Mouse (Mus musculus) lung, embryonic 14.5 days (tissue): ENCODE results near the gene Erbb4. TPM values are rescaled to one million over a fixed set of nuclear protein-coding genes. Genes with fewer than 3 reads are reported as not detected.

Experiments
- ATAC-seq: fragments of 200-750 bp; cut with Nextera tagmentation; 2 replicates; pipeline ENCODE4 v1.8.0; 2017; ENCODE audit warnings: mild to moderate bottlenecking, moderate TSS enrichment, moderate library complexity; ENCODE audit not compliant: insufficient read depth
- DNase-seq: peaks from one replicate; pipeline ENCODE4 v3.0.0-alpha.2; 2015
- H3K27ac ChIP-seq: fragments of 300-500 bp; sonication (generic); 2 replicates; pipeline ENCODE4 v1.5.1; 2014; ENCODE audit warnings: low read depth, mild to moderate bottlenecking, moderate library complexity
- H3K27me3 ChIP-seq: fragments of 300-500 bp; sonication (generic); 2 replicates; pipeline ENCODE4 v1.6.1; 2014; ENCODE audit warnings: low read length, control low read depth; ENCODE audit not compliant: insufficient read depth
- H3K36me3 ChIP-seq: fragments of 300-500 bp; sonication (generic); 2 replicates; pipeline ENCODE4 v1.6.1; 2014; ENCODE audit warnings: control low read depth; ENCODE audit not compliant: insufficient read depth
- H3K4me1 ChIP-seq: fragments of 300-500 bp; sonication (generic); 2 replicates; pipeline ENCODE4 v1.6.1; 2014; ENCODE audit warnings: antibody characterized with exemption, control low read depth; ENCODE audit not compliant: insufficient read depth
- H3K4me2 ChIP-seq: fragments of 300-500 bp; sonication (generic); 2 replicates; pipeline ENCODE4 v1.6.1; 2014; ENCODE audit warnings: mild to moderate bottlenecking
- H3K4me3 ChIP-seq: fragments of 300-500 bp; sonication (generic); 2 replicates; pipeline ENCODE4 v1.5.1; 2014; ENCODE audit warnings: low read depth, low read length
- H3K9ac ChIP-seq: fragments of 300-500 bp; sonication (generic); 2 replicates; pipeline ENCODE4 v1.6.1; 2014
- H3K9me3 ChIP-seq: fragments of 300-500 bp; sonication (generic); 2 replicates; pipeline ENCODE4 v1.6.1; 2016; ENCODE audit warnings: low read depth, low read length, control low read depth
- CTCF ChIP-seq: IDR thresholded peaks from 2 replicates; pipeline ENCODE4 v1.5.1; 2016; ENCODE audit warnings: antibody characterized with exemption, low read depth
- WGBS: fragments of 180-500 bp; shearing (Covaris S2); extraction: QIAGEN DNeasy Blood & Tissue Kit; methylation state at CpG from one replicate; pipeline ENCODE4 v1.1.7; 2014; 5-methylcytosine and 5-hydroxymethylcytosine counted together
- polyA plus RNA-seq: library from polyadenylated mRNA; unstranded; fragments of >200 nt; fragmentation: Nextera tagmentation; extraction: Ambion mirVana; gene quantifications from 2 replicates; pipeline ENCODE4 v1.2.1, GENCODE M21; 2014

The Erbb4 gene
- polyA plus RNA-seq, 1 experiment from 2014 or later = 1.6 TPM

DNA sequence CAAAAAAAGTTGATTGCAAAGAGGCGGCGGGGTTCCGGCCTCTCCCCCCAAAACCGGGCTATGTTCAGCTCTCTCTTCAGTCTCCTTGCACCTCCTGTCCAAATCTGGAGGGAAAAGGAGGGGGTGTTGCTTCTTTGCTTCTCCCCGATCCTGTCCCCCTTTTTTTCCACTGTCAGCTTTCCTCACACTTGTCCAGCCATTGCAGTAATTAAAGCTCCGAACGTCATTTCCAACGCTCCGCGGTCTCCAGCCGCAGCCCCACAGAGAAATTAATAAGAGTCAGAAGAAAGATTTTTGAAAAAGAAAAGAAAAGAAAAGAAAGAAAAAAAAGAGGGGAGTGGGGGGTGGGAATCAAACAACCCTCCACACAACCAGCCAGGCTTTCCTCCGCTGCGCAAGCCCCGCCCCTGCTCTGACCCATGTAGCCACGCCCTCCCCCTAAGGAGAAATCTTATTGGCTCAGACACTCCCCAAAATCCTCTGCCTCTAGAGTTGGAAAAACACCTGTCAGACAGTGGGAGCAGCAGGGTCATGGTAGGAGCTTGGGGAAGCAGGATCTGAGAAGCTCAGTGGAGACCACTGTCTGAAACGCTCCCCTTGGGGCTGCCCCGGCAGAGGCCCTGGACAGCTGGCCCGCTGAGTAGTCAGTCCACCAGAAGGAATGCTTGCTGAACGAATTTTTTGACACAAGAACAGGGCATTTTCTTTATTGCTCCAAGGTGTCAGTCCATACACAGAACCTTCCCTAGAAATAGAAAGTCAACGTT, 483 bp upstream of the Erbb4 start:
- H3K36me3 ChIP-seq = no peaks in the 10 kb centered on the region
- no peaks in the 10 kb centered on the region for H3K9me3 ChIP-seq
- 2% methylated on average over 20 of the region's 20 CpGs for WGBS
- peak; percentile 68 for ATAC-seq
- peaks cover 5% of the 10 kb centered on the region; the same call in 1 of the 2 replicates for H3K4me1 ChIP-seq
- H3K9ac ChIP-seq = peak overlapping the region; percentile 48; the same call in 1 of the 2 replicates
- H3K4me2 ChIP-seq = peak overlapping the region; percentile 100
- no peak for TF ChIP-seq CTCF
- DNase-seq = peak; percentile 65
- peaks cover 38% of the 10 kb centered on the region for H3K27me3 ChIP-seq
- H3K4me3 ChIP-seq = peak overlapping the region; percentile 60
- H3K27ac ChIP-seq = no peak overlapping the region

DNA sequence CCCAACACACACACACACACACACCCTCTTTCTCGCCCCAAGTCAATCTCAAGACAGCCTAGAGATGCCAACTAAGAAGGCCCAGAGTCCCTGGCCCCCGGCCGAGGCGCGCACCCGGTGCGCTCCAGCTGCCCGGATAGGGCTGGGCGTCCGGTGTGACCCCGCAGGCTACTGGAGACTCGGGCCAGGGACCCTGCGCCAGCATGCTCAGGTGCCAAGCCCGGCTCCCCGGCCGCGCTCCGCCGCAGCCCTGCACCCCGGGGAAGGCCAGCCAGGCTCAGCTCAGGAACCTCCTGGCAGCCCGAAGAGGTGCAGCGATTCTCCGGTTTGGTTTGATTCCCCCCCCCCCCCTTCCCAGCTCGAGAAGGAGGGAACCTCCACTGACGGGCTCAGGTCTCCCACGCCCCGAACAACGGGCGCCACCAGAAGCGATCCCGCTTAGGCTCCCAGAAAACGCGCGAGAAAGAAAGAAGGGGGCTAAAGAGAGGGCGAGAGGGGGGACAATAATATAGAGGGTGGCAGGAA, 860 bp downstream of the Erbb4 start:
- no peaks in the 10 kb centered on the region for H3K36me3 ChIP-seq
- H3K27me3 ChIP-seq = peaks cover 42% of the 10 kb centered on the region
- ATAC-seq = peak; percentile 59
- H3K9ac ChIP-seq = peak overlapping the region; percentile 48
- WGBS = 1% methylated on average over 35 of the region's 35 CpGs
- H3K4me2 ChIP-seq = peak overlapping the region; percentile 100
- peaks cover 5% of the 10 kb centered on the region; the same call in 1 of the 2 replicates for H3K4me1 ChIP-seq
- DNase-seq = peak; percentile 27
- TF ChIP-seq CTCF = no peak
- no peaks in the 10 kb centered on the region for H3K9me3 ChIP-seq
- H3K4me3 ChIP-seq = peak overlapping the region; percentile 60
- no peak overlapping the region for H3K27ac ChIP-seq

- TF ChIP-seq CTCF = no peak
- peak overlapping the region; percentile 60 for H3K4me3 ChIP-seq
- peak overlapping the region; percentile 34 for H3K9ac ChIP-seq
- no peak overlapping the region; the same call in 1 of the 2 replicates for H3K27ac ChIP-seq
- peak; percentile 36; the same call in 1 of the 2 replicates for ATAC-seq
- peak overlapping the region; percentile 100 for H3K4me2 ChIP-seq
- H3K36me3 ChIP-seq = no peaks in the 10 kb centered on the region
- peaks cover 42% of the 10 kb centered on the region for H3K27me3 ChIP-seq
- H3K4me1 ChIP-seq = peaks cover 5% of the 10 kb centered on the region; the same call in 1 of the 2 replicates
- WGBS = under 1% methylated on average over 24 of the region's 24 CpGs
- DNase-seq = peak; percentile 55
- no peaks in the 10 kb centered on the region for H3K9me3 ChIP-seq
Observed at GRCm38 (mm10) chr1:69106322-69106761, 1.5 kb downstream of the Erbb4 start.

DNA sequence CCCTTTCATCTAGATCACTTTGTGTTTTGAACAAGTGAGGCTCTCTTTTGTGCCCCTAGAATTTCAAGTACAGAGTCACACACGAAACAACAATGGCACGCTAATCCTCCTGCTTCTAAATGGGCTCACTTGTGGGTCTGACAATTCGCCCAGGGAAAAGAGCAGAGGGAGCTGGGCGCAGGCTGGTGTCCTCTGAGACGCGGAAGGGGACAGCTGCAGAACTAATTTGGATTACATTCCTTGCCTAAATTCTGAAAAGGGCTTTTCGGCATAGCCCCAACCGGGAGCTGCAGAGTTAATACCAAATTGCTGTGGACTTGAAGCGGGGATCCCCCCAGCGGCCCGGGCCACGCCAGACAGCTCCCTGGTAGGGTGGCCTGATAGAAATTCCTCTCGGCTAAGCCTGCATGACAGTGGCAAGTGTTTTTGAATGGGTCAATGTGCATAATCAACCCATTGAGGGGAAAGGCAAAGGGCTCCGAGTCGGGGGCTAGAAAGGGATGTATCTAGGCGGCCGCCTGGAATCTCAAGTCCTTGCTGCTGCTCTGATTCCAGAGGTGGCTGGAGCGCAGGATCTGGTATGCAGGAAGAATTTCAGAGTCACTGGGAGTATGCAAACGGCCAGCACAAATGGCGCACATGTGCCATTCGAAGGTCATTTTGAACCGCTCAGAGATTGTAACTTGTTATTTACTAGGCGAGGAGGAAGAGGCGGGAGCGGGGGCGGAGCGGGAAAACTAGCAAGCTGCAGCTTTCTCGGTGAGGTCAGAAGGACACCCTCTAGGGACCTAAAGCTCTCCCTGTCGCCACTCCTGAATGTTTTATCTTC, 2.2 kb downstream of the Erbb4 start:
- TF ChIP-seq CTCF = no peak
- Histone ChIP-seq H3K4me1 (peaks cover 5% of the 10 kb centered on the region; the same call in 1 of the 2 replicates), H3K27ac (peak overlapping the region; percentile 24; the same call in 1 of the 2 replicates), H3K36me3 (no peaks in the 10 kb centered on the region), H3K9me3 (no peaks in the 10 kb centered on the region), H3K4me3 (peak overlapping the region; percentile 60), H3K27me3 (peaks cover 42% of the 10 kb centered on the region), H3K9ac (peak overlapping the region; percentile 34), H3K4me2 (peak overlapping the region; percentile 100)
- peak; percentile 18; the same call in 1 of the 2 replicates for ATAC-seq
- DNase-seq = peak; percentile 59
- under 1% methylated on average over 29 of the region's 29 CpGs for WGBS

DNA sequence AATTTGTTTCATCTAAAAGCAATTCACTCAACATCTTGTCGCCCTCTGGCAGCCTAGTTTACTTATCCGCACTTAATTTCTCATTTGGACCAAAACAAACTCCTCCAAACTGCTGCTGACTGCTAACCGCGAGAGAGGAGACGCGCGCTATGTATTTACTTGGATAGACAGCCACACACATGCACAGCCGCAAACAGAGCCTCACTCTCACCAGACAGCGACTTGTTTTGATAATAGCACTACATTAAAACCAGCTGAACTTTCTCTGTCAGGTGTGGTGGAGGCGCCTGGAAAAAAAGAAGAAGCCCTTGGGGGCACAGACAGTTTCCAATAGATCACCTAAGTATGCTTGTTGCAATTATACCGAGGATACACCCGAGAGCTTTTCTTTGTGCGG, 2.8 kb downstream of the Erbb4 start:
- no peak for TF ChIP-seq CTCF
- Histone ChIP-seq H3K9me3 (no peaks in the 10 kb centered on the region), H3K4me2 (peak overlapping the region; percentile 100), H3K27ac (no peak overlapping the region; the same call in 1 of the 2 replicates), H3K36me3 (no peaks in the 10 kb centered on the region), H3K4me3 (peak overlapping the region; percentile 60), H3K27me3 (peaks cover 42% of the 10 kb centered on the region), H3K9ac (no peak overlapping the region), H3K4me1 (peaks cover 5% of the 10 kb centered on the region; the same call in 1 of the 2 replicates)
- ATAC-seq (no peak), DNase-seq (peak; percentile 72)
- 2% methylated on average over 13 of the region's 13 CpGs for WGBS

DNA sequence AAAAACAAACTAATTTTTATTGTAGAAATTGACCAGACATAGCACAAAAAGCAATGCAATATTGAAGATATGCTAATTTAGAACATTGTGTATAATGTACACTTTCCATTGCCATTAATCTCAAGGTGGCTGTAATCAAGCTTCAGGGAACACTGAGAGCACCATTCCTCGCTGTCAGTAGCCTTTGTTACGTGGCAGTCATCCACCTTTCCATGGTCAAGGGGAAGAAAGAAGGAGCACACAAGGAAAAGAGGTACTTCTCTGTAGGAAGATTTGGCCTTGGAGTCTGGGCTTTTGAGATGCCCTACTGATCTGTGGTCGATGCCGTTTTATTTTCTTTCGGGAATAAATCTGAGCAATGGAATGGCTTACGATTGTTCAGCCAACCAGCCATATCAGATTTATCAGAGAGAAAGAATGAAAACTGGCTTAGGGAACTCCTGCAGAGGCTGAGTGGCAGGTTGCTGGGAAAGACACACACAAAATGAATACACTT, 4.6 kb downstream of the Erbb4 start:
- Histone ChIP-seq H3K4me2 (no peak overlapping the region), H3K9ac (no peak overlapping the region), H3K27me3 (peaks cover 42% of the 10 kb centered on the region), H3K9me3 (no peaks in the 10 kb centered on the region), H3K27ac (no peak overlapping the region), H3K4me1 (peaks cover 5% of the 10 kb centered on the region; the same call in 1 of the 2 replicates), H3K4me3 (no peak overlapping the region), H3K36me3 (no peaks in the 10 kb centered on the region)
- ATAC-seq (no peak), DNase-seq (no peak)
- 78% methylated on average over 6 of the region's 6 CpGs for WGBS
- TF ChIP-seq CTCF = no peak
